Mouse (Mus musculus): ENCODE measurements around the gene Grasp. TPM values are rescaled to one million over a fixed set of nuclear protein-coding genes. Genes with fewer than 3 reads are reported as not detected.
A peak's percentile ranks its signal among the peaks of the same experiment; 100 is the strongest.

The Grasp gene
- total RNA-seq, 2 experiments from 2014 or later, result 1.0 to 4.1 TPM

GRCm38 (mm10) chr15:101267053-101268032 lies 43.4 kb downstream of the Grasp start:
- 0 out of 2 replicates have a peak, but pooled peaks have one; percentile 6 for ATAC-seq (replicated peaks; ENCODE audit: poor library complexity, severe bottlenecking)

- ATAC-seq (replicated peaks; ENCODE audit: poor library complexity, severe bottlenecking), result no peak
These were observed 46.3 kb downstream of the Grasp start for GRCm38 (mm10) chr15:101270101-101270820.

DNA sequence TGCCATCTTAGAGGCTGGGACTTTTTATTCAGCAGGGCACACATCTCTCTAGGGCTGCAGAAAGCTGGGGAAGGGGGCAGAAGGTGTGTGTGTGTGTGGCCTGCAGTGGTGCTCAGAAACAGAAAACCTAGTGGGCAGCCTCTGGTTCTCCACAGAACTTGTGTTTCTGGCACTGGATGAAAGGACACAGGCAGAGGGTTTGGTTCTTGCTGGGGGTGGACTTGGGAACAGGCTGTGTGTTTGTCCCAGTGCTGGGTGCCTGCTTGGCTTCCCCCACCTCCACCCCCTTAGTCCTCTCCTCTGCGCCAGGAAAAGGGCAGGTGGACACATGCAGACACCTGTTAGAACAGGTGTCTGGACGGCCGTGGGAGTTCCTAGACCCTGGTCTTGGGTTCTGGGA lies 47.1 kb downstream of the Grasp start:
- ATAC-seq (replicated peaks; ENCODE audit: poor library complexity, severe bottlenecking), result no peak

DNA sequence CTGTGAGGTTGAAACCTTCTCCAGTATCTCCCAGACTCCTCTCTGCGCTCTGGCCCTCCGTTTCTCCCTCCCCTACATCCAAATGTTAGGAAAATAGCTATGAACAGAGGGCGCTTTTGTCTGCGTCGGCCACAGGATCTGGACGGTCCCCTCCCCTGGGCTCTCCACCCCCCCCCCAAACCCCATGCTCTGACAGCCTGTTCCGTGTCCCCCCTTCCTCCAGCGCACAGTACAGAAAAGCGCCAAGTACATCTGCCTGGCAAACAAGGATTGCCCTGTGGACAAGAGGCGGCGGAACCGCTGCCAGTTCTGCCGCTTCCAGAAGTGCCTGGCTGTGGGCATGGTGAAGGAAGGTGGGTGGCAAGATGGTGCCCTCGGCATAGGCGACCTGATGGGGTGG lies 47.5 kb downstream of the Grasp start:
- ATAC-seq (replicated peaks; ENCODE audit: poor library complexity, severe bottlenecking), result no peak

GRCm38 (mm10) chr15:101274380-101274779 lies 50.4 kb downstream of the Grasp start:
- ATAC-seq (replicated peaks; ENCODE audit: poor library complexity, severe bottlenecking), result no peak

GRCm38 (mm10) chr15:101277351-101277899 lies 53.4 kb downstream of the Grasp start:
- no peak for ATAC-seq (replicated peaks; ENCODE audit: poor library complexity, severe bottlenecking)

DNA sequence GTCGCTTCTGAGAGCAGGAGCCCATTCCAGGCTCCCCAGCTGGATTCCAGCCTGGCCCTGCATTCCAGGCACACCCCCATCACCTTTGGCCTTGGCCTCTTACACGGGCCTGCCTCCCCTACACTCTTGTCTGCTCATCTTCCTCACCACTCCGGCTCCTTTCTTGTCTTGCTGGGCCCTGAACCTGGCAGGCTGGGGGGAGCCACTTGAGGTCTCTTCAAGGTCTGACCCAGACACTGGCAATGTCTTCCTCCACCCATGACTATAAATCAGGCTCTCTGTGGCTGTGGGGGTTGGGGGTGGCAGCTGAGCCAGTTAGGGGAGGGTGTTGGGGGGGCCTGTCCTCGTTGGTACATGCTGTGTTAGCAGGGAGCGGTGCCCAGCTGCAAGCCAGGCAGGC lies 54.6 kb downstream of the Grasp start:
- no peak for ATAC-seq (replicated peaks; ENCODE audit: poor library complexity, severe bottlenecking)

DNA sequence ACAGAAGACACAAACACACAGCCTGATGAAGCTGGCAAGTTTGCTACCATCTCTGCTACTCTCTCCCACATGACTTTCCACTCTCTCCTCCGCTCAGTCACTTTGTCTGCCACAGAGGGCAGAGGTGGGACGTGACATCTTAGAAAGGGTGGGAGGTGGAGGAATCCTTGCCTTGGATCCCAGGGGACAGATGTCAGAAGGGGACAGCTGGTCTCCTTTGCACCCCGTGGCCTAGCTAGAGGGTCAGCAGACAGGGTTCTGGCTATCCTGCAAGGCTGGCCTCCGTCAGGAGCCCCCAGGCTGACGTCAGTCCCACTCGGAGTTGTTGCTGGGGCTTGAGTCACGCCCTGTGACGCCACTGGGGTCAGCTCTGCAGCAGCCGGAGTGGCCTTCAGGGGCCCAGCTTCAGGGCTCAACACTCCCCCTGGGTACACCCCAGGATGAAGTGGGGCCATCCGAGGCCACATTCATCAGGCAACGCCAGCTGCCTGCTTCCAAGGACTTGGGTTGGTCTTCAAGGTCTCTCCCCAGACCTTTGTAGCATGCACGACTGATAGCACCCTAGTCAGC lies 55.5 kb downstream of the Grasp start:
- no peak for ATAC-seq (replicated peaks; ENCODE audit: poor library complexity, severe bottlenecking)

Other genes starting within 250 kb of the Grasp start
- gene Gm47841, start 176.8 kb upstream of the Grasp start, total RNA-seq (2014; fragmentation: Nextera tagmentation), result not detected in 2 replicates
- not detected in 2 replicates for gene Gm47841, start 176.8 kb upstream of the Grasp start, total RNA-seq (2017)
- gene Fignl2, start 145.6 kb upstream of the Grasp start, total RNA-seq (2014; fragmentation: Nextera tagmentation), result not detected in 2 replicates
- gene Fignl2, start 145.6 kb upstream of the Grasp start, total RNA-seq (2017), result not detected in 2 replicates
- not detected in 2 replicates for gene Ankrd33, start 108.4 kb upstream of the Grasp start, total RNA-seq (2014; fragmentation: Nextera tagmentation)
- not detected in 2 replicates for gene Ankrd33, start 108.4 kb upstream of the Grasp start, total RNA-seq (2017)
- 0.30 TPM in 1 of 2 replicates, not detected in the other for gene Acvrl1, start 95.7 kb upstream of the Grasp start, total RNA-seq (2014; fragmentation: Nextera tagmentation)
- gene Acvrl1, start 95.7 kb upstream of the Grasp start, total RNA-seq (2017), result 0.73 and 2.7 TPM in 2 replicates
- gene Acvr1b, start 50.1 kb upstream of the Grasp start, total RNA-seq (2014; fragmentation: Nextera tagmentation), result 6.9 and 8.7 TPM in 2 replicates
- 6.9 and 9.9 TPM in 2 replicates for gene Acvr1b, start 50.1 kb upstream of the Grasp start, total RNA-seq (2017)
- gene Nr4a1, start 30.1 kb downstream of the Grasp start, total RNA-seq (2014; fragmentation: Nextera tagmentation), result 1.4 and 4.0 TPM in 2 replicates
- 2.4 and 4.1 TPM in 2 replicates for gene Nr4a1, start 30.1 kb downstream of the Grasp start, total RNA-seq (2017)
- gene Atg101, start 60.1 kb downstream of the Grasp start, total RNA-seq (2014; fragmentation: Nextera tagmentation), result 35.3 and 36.0 TPM in 2 replicates
- 51.9 and 60.6 TPM in 2 replicates for gene Atg101, start 60.1 kb downstream of the Grasp start, total RNA-seq (2017)
- gene 6030408B16Rik, start 69.0 kb downstream of the Grasp start, total RNA-seq (2014; fragmentation: Nextera tagmentation), result 0.60 TPM in 1 of 2 replicates, not detected in the other
- gene 6030408B16Rik, start 69.0 kb downstream of the Grasp start, total RNA-seq (2017), result 0.86 TPM in 1 of 2 replicates, not detected in the other
- gene Krt80, start 146.0 kb downstream of the Grasp start, total RNA-seq (2014; fragmentation: Nextera tagmentation), result 3.2 and 4.2 TPM in 2 replicates
- 1.2 and 1.3 TPM in 2 replicates for gene Krt80, start 146.0 kb downstream of the Grasp start, total RNA-seq (2017)
- 0.21 and 0.67 TPM in 2 replicates for gene Krt7, start 186.9 kb downstream of the Grasp start, total RNA-seq (2014; fragmentation: Nextera tagmentation)
- gene Krt7, start 186.9 kb downstream of the Grasp start, total RNA-seq (2017), result 0.39 TPM in 1 of 2 replicates, not detected in the other
- not detected in 2 replicates for gene Krt87, start 214.6 kb downstream of the Grasp start, total RNA-seq (2014; fragmentation: Nextera tagmentation)
- not detected in 2 replicates for gene Krt87, start 214.6 kb downstream of the Grasp start, total RNA-seq (2017)
- gene Krt88, start 223.6 kb downstream of the Grasp start, total RNA-seq (2014; fragmentation: Nextera tagmentation), result not detected in 2 replicates
- gene Krt88, start 223.6 kb downstream of the Grasp start, total RNA-seq (2017), result not detected in 2 replicates
- not detected in 2 replicates for gene Krt81, start 239.6 kb downstream of the Grasp start, total RNA-seq (2014; fragmentation: Nextera tagmentation)
- gene Krt81, start 239.6 kb downstream of the Grasp start, total RNA-seq (2017), result not detected in 2 replicates
- not detected in 2 replicates for gene Krt86, start 249.3 kb downstream of the Grasp start, total RNA-seq (2014; fragmentation: Nextera tagmentation)
- gene Krt86, start 249.3 kb downstream of the Grasp start, total RNA-seq (2017), result not detected in 2 replicates